Mouse (Mus musculus) cerebellum, postnatal 14 days (tissue): ENCODE measurements around the gene Ccl1.

Experiments used
- DNase-seq, 2 experiments: peaks; one replicate each; pipeline ENCODE4 v3.0.0; 2021; ENCODE audit warnings: mixed read lengths in 2 of 2

The Ccl1 gene

GRCm38 (mm10) chr11:82305590-82305989 is at the start of gene Ccl1:
Ccl1 (minus strand) TSS chr11:82305690.
- no peak for DNase-seq

GRCm38 (mm10) chr11:82351039-82351438 is 45.5 kb upstream of the Ccl1 start:
- DNase-seq: no peak

DNA sequence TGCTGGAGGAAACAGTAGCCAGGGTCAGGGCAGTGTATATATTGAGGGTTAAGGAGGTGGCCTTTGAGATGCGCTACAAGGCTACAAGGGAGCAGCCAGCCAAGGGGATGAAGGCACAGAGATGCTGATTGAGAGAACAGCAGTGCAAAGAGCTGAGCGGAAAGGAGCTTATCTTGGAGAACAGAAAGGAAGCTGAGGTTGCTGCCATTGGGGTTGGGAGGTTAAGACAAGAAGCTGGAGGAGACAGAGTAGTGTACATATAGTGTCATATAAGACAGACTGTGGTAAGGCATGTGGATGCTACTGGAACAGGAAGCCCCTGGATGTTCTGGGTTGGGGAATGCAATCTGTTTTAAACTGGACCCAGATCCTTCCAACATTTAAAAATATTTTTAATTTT is 35.4 kb upstream of the Ccl1 start:
- DNase-seq: peak in 1 of 2 experiments; percentile 3

GRCm38 (mm10) chr11:82340416-82340815 is 34.9 kb upstream of the Ccl1 start:
- peak; percentile 13 to 19 for DNase-seq

DNA sequence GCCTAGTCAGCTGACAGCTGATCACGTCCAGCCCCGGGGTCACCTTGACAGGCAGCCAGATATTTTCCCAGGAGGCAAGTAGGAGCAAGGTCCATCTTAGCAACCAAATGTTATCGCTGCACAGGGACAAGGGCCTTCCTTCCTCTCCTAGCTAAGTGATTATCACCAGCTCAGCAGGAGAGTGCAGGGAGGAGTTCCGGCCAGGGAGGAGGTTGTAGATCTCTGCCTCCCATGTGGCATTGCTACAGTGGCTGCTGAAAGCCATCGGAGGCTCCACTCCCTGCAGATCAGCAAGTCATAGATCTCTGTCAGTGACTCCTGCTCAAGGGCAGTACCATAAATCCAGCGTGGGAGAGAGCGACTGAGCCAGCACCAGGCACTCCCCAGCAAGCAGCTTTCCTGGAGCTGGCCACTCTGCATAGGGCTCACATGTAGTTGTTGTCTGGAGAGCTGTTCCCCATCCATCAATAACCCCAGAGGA is 34.5 kb upstream of the Ccl1 start:
- DNase-seq: peak; percentile 2 to 17

DNA sequence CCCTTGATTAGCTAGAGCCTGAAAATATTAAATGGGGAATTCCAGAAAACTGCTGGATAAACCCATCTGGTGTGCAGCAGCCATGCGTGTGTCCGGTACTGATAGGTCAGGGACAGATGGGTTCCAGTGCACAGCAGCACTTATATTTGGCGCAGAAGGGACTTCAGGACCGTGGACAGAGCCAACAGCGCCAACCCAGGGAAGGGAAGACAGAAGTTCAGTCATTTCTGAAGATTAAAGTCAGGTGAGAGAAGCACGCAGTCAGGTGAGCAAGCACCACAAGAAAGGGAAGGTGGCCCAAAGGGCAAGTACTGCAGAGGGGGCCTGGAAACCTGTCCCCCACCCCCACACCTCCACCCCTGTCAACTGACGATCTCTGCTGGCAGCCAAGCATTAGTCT is 7.7 kb upstream of the Ccl1 start:
- no peak for DNase-seq

- DNase-seq: peak; percentile 54 to 80
Measured at GRCm38 (mm10) chr11:82310336-82311045, 5.0 kb upstream of the Ccl1 start.

- DNase-seq: no peak
Measured at GRCm38 (mm10) chr11:82297895-82298294, 7.6 kb downstream of the Ccl1 start.

- DNase-seq: peak; percentile 69 to 73
Measured at GRCm38 (mm10) chr11:82290841-82291240, 14.6 kb downstream of the Ccl1 start.

DNA sequence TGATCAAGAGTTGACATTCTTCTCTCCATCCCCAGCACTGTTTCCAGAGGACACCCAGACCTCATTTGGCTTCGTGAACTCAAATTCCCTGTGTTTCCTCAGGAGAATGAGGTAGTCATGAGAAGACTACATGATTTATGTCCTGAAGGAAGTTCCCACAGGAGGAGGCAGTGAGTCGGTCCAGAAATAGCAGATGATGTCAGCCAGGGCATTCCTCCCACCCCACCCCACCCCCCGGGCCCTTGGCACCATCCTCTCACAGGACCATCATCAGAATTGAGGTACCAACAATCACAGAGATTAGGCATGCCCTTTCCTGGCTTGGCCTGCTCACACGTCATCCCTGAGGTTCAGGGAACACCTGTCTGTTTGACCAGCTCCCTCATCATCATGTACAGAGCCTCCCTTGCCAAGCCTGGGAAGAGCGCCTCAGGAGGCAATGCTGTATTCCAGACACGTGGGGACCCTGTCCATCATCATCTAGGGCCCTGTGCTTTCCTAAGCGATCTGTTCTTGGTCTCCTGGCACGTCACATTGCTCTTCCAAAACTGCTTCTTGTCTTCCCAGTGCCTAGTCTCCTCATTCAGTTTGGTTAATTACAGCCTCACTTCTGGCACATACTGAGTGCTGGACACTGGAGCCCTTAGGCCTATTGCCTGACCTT is 31.2 kb downstream of the Ccl1 start:
- peak; percentile 26 to 35 for DNase-seq

- no peak for DNase-seq
Measured at GRCm38 (mm10) chr11:82259131-82259530, 46.4 kb downstream of the Ccl1 start.

DNA sequence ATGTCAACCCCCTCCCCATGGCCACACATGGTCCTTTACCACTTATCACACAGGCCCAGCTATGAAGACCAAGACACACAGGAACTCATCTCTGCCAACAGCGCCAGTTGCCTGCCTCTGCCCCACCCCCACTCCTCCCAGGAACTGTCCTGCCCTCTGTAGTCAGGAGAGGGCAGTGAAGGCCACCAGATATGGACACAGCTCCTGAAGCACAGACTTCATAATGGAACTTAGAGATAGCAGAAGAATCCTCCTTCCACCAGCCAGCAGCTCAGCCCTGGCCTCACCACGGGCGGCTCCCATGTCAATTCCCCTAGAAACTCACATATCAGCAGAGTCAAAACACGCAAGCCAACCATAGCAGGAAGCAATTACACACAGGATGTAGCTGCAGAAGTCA is 49.9 kb downstream of the Ccl1 start:
- peak; percentile 89 to 96 for DNase-seq

DNA sequence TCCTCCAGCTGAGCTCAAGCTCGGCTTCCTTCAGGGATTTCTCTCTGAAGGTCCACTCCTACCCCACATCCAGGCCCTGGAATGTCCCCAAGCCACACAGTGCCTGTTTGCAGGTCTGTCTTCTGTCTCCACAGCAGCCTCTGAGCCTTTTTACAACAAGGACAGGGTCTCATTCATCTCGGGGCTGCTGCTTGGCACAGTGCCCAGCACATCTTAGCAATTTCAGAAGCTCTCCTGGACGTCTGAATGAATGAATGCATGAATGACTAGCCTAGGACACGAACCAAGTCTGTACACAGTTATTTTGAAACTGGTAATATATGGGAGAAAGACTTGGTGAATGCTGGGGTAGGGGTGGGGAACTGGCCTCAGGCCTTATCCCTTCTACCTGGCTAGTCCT is 52.1 kb downstream of the Ccl1 start:
- DNase-seq: no peak

- no peak for DNase-seq
Measured at GRCm38 (mm10) chr11:82251251-82251650, 54.2 kb downstream of the Ccl1 start.

GRCm38 (mm10) chr11:82249945-82250344 is 55.5 kb downstream of the Ccl1 start:
- peak; percentile 45 to 57 for DNase-seq

DNA sequence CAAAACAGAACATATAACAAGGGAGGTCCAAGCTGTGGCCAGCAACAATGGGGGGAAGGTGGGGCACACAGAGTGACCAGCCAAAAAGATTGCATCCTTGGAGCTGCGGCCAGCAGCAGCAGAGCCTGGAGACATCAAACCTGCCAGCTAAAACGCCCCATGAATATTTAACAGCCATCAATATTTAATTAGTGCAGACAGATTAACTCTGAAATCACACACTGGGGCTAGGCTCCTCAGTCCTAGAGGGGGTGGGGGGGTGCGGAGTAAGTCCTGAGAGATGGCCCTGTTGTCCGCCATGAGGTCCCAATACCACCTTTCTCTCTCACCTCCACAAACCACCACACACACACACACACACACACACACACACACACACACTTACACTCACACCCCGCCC is 68.1 kb downstream of the Ccl1 start:
- DNase-seq: peak in 1 of 2 experiments; percentile 22

DNA sequence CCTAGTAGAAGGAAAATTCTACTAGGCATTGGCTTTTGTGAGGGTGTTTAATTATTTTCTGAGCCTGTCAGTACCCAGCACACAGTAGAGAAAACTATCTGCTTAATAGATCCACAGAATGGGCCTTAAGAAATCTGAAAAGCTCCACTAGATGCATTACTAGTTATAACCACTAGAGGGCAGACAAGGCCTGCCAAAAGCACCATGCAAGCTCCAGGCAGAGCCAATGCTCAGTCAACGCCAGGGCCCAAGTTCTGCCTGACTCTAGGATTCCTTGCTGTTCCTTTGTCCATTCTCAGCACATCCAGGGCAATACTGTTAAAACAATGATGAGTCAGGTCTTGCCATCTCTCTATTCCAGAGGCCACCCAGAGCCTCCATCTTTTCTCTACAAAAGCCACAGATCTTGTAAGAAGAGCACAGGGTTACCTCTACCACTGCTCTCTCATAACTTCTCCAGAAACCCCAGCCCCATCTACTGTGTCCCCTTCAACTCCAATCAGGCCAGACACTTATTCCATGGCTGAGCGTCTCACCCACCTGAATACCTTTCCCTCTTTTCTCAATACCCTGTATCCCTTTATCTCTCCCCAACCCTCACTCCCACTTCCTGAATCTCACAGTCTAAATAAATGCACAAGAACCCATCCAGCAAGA is 69.8 kb downstream of the Ccl1 start:
- DNase-seq: peak; percentile 65 to 72

DNA sequence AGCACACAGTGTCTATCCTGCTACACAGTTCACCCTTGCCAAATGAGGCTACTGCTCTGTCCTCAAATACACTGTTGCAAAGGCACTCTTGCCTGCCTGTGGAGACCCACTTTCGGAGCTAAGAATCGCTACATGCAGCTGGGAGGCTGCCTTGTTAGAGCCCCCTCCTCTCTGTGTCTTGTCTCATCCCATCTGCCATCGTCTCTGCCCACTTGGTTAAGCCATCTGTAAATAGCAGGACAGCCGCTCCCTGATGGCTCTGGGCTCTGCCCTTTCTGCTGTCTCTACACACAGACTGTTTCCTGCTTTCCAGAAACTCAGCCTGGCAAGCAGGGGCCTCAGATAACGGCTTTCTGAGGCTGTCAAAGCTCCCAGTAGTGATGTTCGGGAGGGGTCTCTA is 71.5 kb downstream of the Ccl1 start:
- DNase-seq: peak; percentile 43 to 63

- no peak for DNase-seq
Measured at GRCm38 (mm10) chr11:82226976-82227375, 78.5 kb downstream of the Ccl1 start.

GRCm38 (mm10) chr11:82225936-82226335 is 79.6 kb downstream of the Ccl1 start:
- no peak for DNase-seq

- peak in 1 of 2 experiments; percentile 22 for DNase-seq
Measured at GRCm38 (mm10) chr11:82216531-82216930, 89.0 kb downstream of the Ccl1 start.

GRCm38 (mm10) chr11:82214405-82214804 is 91.1 kb downstream of the Ccl1 start:
- DNase-seq: no peak

GRCm38 (mm10) chr11:82206960-82207488 is 98.5 kb downstream of the Ccl1 start:
- no peak for DNase-seq
